Mouse (Mus musculus) monocyte, adult 5-6 weeks (primary cell): ENCODE results near the gene Clint1. TPM values are rescaled to one million over a fixed set of nuclear protein-coding genes. Genes with fewer than 3 reads are reported as not detected.

ENCODE experiments used
- ATAC-seq: fragments of 153-309, 156-312 bp; replicated peaks from 2 replicates; pipeline ENCODE4 v1.8.0; 2017; ENCODE audit warnings: mild to moderate bottlenecking; ENCODE audit not compliant: low TSS enrichment, insufficient number of reproducible peaks, severe bottlenecking, poor library complexity, low FRiP score
- total RNA-seq: library from RNA; stranded (forward); fragments of 200-1000, 200-491, 200-594 nt; gene quantifications from 3 replicates; pipeline ENCODE4 v1.2.3, GENCODE M21; 2017

Gene Clint1
- total RNA-seq, 1 experiment from 2014 or later: 190 TPM

DNA sequence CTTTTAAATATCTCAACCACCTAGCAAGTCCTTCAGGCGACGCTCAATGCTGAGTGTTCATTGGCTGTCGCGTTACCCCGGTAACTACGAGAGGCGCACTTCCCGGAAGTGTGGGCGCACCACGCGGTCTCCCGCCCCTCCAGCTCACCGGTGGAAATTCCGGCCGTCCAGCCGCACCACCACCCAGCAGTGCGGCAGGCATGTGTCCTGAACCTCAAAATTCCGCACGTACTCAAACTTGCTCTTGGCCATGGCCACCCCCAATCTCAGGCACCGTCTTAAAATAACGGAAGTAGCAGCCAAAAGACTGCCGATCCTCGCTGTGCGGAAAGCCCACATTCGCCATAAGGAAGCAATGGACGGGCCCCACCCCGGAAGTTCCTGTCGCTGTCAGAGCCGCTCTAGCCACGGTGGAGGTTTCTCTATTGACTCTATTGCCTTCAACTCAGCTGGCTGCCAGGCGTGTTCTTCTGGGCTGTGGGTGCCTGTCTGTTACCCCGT, 103.3 kb downstream of the Clint1 start, which contains the start of gene Thg1l:
Thg1l (minus strand) TSS at position 368 of the 501 bp plus-strand sequence.
- peak; percentile 96 for ATAC-seq

DNA sequence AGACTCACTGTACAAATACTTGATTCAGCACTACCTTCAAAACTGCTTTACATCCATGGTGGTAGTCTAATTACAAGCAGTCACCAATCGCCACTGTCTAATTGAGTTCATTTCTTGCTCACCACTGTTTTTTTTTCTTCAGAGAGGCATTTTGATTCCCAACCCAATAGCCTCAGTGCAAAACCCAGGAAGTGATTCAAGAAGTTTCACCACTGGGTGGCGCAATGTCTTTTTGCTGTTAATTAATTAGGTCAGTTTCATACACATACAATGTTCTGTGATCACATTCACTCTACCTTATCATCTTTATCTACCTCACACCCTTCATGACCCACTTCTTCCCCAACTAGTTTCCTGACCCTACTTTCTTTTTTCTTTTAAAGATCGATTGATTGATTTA, 107.7 kb downstream of the Clint1 start:
- ATAC-seq: no peak

DNA sequence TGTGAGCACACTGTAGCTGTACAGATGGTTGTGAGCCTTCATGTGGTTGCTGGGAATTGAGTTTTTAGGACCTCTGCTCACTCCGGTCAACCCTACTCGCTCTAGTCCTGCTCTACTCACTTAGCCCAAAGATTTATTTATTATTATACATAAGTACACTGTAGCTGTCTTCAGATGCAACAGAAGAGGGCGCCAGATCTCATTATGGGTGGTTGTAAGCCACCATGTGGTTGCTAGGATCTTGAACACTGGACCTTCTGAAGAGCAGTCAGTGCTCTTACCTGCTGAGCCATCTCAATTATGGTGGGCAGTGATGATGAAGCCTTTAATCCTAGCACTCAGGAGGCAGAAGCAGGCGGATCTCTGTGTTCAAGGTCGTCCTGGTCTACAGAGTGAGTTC, 108.2 kb downstream of the Clint1 start:
- no peak for ATAC-seq

Other genes with a start within 250 kb of the Clint1 start
- gene Lsm11, start 92.9 kb downstream of the Clint1 start, total RNA-seq: 2.2 to 3.4 TPM (median 2.6 TPM) in 3 replicates
- gene Thg1l, start 103.4 kb downstream of the Clint1 start, total RNA-seq: 3.8 to 9.2 TPM (median 6.2 TPM) in 3 replicates
- gene Sox30, start 128.3 kb downstream of the Clint1 start, total RNA-seq: not detected in 3 replicates
- 7.1 to 33.7 TPM (median 17.4 TPM) in 3 replicates for gene Gm12166, start 200.3 kb downstream of the Clint1 start, total RNA-seq
- 7.8 to 13.7 TPM (median 10.7 TPM) in 3 replicates for gene Adam19, start 203.9 kb downstream of the Clint1 start, total RNA-seq